Mouse (Mus musculus): ENCODE measurements around the gene 2310061I04Rik. TPM values are rescaled to one million over a fixed set of nuclear protein-coding genes. Genes with fewer than 3 reads are reported as not detected.
"Not testable (repeated sequence)": the region's sequence is repeated elsewhere in the genome, so short reads cannot be mapped to it uniquely, and the experiment has no call there.

The 2310061I04Rik gene
- 41.3 and 56.5 TPM in 2 replicates for total RNA-seq (2021)
- long read RNA-seq, transcript 2310061I04Rik-204 (6 exons, 1,293 nt), result major isoform, 35 of 44 reads
- long read RNA-seq, partial matches to known transcripts, result 1 of 44 reads
- long read RNA-seq, other reads (novel, unspliced or antisense), result 5 of 44 reads

- peak; percentile 93 for DNase-seq
Observed at GRCm38 (mm10) chr17:35896781-35897643, at the start of gene 2310061I04Rik. 2310061I04Rik (minus strand) TSS chr17:35897431.

GRCm38 (mm10) chr17:35939941-35940340 is 42.7 kb upstream of the 2310061I04Rik start:
- DNase-seq, result no peak

- no peak for DNase-seq
Observed at GRCm38 (mm10) chr17:35939108-35939507, 41.9 kb upstream of the 2310061I04Rik start.

GRCm38 (mm10) chr17:35937700-35938348 is 40.6 kb upstream of the 2310061I04Rik start:
- DNase-seq, result peak; percentile 28

GRCm38 (mm10) chr17:35935763-35936162 is 38.5 kb upstream of the 2310061I04Rik start:
- not testable (repeated sequence) for DNase-seq

DNA sequence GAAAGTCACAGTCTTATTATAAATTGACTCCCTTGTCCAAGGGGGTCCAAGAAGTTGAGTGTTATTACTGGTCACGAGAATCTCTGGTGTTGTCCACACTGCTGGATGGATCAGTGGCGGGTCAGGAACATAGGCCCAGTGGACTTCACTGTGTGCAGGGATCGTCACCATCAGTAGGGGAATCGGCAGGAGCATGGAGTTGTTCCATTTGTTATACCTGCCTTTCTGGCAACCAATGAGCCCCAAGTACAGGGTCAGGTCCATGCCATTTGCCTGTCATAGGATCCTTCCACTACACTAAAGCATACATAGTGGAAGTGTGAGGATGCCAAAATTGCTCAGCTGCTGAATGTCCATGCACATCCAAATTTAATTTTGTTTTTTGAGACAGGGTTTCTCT is 35.4 kb upstream of the 2310061I04Rik start:
- DNase-seq, result no peak

- no peak for DNase-seq
Observed at GRCm38 (mm10) chr17:35930627-35931026, 33.4 kb upstream of the 2310061I04Rik start.

DNA sequence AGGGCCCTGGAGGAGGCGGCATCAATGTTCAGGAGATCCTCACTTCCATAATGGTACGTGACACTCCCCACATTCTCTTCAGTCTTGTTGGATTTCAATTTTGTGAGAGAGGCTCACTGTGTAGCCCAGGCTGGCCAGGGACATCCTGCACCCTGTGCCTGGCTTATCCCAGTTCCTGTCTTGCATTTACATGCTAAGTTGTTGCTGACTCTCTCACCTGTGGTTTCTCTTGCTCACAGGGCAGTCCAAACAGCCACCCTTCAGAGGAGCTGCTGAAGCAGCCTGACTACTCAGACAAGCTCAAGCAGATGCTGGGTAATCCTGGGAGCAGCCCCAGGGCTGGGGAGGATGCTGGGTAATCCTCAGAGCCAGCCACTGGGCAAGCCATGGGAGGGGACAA is 32.3 kb upstream of the 2310061I04Rik start:
- DNase-seq, result no peak

DNA sequence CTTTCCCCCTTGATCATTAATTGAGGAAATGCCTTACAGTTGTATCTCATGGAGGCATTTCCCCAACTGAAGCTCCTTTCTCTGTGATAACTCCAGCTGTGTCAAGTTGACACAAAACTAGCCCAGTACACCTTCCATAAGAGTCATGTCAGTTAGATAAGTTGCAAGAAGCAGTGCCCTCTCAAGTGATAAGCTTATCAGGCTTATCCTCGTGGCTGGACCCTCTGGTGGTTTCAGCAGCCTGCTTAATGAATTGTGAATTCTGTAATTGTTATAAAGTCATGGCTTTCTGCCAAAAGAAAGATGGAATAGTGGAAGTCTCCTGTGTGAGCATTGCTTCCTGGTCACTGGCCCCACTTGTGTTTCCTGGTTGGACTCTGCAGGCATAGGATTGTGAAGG is 30.2 kb upstream of the 2310061I04Rik start:
- DNase-seq, result no peak

DNA sequence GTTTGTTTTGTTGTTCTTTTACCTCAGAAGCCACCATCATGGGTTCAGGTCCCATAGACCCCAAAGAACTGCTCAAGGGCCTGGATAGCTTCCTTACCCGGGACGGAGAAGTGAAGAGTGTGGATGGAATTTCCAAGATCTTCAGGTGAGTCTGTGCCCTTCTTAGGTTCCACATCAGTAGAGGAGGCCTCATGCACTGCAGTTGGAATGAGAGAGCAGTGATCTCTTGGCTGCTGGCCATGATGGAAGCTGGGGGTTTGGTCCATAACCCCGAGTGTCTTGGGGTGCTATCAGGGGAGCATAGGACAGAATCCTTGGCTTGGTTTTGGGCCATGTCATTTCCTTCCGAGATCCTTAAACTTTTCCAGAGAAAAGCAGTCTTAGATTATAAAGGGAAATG is 26.1 kb upstream of the 2310061I04Rik start:
- DNase-seq, result no peak

DNA sequence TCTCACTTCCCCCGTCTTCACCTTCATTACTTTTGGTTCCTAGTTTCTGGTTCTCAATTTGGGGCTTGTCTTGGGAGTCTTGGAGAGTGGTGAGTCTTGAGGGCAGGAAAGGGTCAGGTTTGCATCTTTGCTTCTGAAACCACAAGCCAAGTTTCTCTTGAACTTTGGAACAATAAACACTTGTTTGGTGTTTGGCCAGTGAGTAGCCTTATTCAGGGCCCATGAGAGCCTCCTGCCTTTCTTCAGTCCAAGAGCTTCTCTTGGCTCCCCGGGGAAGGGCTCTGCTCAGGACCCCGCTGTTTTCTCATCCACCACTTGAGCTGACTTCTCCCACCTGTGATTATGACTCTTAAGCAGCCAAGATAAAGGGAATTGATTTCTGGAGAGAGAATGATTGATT is 25.3 kb upstream of the 2310061I04Rik start:
- no peak for DNase-seq

- DNase-seq, result no peak
Observed at GRCm38 (mm10) chr17:35921710-35922109, 24.5 kb upstream of the 2310061I04Rik start.

DNA sequence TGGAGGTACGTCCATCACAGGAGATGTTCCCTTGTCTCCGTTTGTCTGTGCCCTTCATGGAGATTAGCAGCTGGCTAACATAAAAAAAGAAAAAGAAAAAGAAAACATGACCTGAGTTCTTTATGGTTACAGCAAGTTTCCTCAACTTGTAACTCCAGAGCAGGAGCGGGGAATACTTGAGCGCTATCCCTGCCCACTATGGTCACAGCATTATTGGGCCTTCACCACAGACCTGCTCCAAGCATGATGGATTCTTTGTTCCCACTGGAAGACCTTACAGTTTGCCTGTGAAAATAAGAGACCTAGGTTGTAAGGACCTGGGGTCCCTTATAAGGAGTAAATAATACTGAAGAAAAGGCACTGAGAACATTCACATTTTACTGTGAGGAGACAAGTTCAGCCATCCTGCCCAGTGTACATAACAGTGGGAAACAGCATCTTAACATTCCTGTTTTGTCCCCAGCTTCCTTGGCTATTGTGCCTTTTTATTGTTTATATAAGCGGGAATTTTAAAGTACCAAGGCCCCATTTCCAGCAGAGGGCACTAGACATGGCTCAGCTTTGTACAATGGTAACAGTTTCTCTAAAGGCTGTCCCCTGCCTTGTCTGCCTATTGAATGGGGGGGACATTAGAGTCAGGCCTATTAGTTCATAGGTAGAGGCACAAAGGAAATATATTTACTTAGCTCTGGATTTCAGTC is 23.8 kb upstream of the 2310061I04Rik start:
- DNase-seq, result no peak

- no peak for DNase-seq
Observed at GRCm38 (mm10) chr17:35920384-35920783, 23.2 kb upstream of the 2310061I04Rik start.

DNA sequence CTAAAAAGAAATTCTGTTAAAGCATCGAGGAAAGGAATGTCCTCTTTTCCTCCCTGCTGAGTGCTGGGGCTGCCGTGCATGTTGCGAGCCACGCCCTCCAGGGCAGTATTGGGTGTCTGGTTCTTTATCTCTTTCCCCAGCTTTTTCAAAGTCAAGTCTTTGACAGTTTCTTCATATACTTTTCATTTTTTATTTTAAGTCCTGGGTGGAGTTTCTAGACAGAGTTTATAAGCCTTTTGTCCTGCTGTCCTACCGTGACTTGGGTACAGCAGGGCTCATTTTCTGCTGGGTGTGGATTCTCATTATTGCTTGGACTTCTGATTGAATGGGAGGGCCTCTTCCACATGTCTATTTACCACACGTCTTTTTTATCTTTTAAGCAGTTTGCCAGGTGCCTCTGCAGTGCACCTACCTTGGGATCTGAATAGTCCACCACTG is 22.7 kb upstream of the 2310061I04Rik start:
- no peak for DNase-seq

DNA sequence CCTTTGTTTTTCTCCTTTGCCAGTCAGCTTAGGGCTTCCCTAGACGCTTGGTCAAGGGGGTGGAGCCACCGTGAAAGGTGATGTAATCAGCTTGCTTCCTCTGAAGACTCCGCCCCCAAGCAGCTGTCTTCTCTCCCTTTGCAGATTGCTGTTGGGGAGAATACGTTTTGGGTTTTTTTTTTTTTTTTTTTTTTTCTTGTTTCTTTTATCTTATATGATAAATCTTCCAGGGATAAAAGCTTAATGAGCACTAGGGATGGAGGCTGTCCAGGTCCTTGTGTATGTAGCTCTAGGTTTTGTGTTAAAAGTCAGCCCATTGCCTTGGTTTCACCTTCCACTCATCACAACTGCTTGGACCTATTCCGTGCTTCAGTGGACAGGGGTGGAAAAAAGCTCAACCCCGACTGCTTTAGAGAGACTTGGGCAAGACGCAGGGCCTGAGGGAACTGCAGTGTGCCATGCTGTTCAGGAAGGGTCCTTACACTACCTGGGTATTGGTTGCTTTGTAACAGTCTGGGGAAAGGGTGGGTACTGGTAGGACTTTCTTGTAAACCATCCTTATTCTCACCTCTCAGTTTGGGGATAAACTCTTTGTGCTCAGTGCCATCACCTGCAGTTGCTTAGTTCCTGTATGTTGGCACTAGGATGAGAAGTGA is 22.0 kb upstream of the 2310061I04Rik start:
- peak; percentile 88 for DNase-seq

DNA sequence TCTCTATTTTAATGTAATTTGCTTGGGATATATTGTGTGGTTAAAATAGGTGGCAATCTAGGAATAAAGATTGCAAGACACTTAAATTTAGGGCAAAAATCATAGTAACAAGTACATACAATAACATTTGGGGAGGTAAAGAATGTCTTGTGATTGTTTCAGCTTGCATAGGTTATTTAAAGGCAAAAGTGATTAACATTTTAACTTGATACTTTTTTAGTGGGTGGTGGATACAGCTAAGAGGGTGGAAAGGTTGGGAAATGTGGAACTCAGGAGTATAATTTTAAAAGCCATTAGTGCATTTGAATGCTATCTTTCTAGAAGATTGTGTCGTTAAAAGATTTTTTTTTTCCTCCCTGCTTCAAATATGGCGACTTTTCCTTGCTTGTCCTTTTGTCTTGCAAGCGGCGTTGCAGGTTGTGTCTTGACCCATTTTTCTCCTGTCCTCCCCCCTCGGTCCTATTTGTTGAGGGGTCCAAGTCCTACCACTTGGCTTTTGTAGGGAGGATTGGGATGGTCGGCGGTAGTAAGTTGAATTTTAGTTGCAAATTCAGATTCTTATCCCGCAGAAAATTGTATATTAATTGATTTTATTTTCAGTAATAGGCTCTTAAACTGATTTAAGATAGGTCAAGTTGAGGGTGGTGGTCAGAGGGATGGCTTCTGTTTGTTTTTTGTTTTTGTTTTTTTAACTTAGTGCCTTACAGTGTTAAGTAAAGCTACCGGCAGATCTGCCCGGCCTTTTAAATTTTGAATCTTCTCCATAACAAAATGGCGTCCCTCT is 21.2 kb upstream of the 2310061I04Rik start:
- DNase-seq, result peak; percentile 26

DNA sequence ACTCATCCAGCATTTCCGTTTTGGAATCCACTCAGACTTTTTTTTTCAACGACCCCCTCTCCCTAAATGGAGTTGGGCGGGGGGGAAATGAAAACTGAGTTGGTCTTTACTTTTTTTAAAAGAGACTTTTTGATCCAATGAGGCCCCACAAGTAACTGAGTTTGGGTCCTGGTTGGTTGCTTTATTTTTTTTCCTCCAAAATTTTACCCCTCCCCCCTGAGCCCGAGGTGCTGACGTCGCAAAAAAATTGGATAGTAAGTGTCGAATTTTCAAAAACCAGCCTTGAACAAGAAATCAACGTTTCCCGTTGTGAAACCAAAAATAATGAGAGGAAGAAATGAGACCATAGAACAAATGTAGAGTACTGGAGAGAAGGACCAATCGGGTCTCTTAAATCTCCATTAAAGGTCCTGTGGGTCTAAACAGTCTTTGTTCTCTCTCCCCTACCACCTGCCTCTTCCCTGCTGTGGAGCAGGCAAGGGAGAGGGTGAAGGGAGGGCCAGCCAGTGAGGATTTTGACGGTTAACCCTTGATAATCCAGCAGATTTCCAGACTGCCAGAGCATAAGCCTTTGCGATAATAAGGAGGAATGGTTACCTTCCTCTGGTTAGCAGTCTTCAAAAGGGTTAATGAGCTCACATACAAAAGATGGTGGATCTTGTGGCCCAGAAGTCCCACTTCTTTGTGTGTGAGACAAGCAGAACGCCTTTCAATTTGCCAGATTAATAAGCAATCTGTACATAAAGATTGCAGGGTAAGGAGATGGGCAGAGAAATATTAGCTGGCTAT is 20.4 kb upstream of the 2310061I04Rik start:
- DNase-seq, result no peak

DNA sequence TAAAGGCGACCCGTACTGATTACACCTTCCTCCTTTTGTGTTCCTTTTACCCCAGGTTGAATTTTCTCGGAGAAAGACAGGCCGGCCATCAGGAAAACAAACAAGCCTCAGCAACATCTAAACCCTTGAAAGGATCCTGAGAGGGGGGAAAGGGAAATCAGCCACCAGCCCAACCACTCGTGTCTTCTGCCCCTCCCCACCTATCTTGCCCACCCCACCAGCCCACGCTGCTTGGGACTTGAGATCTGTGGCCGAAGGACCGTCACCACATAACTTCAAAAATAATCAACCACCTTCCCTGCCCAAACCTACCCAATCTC is 19.9 kb upstream of the 2310061I04Rik start:
- peak; percentile 33 for DNase-seq

Measured in adrenal gland, postnatal 25 days (tissue).